Mouse (Mus musculus) kidney, adult 2 months (tissue): ENCODE measurements at regions not wholly inside any gene's neighbourhood (a gene's known extent, or its start where the extent isn't known, plus 50 kb on each side); places are given as distances from the start of the nearest gene placed in this dataset.

Source experiments
- CTCF ChIP-seq: fragments of 200-500 bp; conservative IDR thresholded peaks from 2 replicates; pipeline ENCODE4 v1.5.1; 2011; ENCODE audit warnings: low read depth, mild to moderate bottlenecking, control low read depth, low read length, moderate library complexity, mixed read lengths; ENCODE audit not compliant: insufficient read depth, insufficient read length
- POLR2A ChIP-seq: fragments of 200-500 bp; IDR thresholded peaks from one replicate; pipeline ENCODE4 v1.6.1; 2011; ENCODE audit warnings: low read depth, low read length, control low read depth

DNA sequence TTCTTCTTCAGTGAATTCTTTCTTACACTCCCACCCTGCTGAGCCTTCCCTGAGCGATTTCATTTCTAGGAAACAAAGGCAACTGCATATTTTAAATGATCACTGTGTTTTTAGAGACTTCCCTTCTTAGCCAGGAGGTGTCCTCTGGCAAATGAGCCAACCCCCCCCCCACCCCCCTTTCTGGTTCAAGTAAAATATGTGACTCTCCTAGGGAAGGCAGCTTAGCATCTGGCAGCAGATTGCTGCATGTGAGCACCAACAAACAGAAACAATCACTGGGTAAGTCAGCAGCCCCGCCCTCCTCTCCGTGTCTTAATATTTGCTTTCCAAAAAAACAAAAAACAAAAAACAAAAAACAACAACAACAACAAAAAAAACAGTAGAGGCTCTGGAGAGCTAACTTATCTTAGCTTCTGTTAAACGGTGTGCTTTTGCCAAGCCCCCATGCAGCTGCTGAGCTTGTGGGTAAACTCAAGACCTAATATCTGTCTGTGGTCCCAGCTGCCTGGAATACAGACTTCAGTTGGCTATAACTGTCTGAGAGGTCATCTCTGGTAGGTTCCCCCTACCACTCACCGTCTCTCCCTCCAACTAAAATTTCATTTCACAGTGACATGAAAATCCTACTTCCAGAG lies 117.9 kb downstream of the Rpap3 start:
- no peak for TF ChIP-seq CTCF
- TF ChIP-seq POLR2A: no peak
